Mouse (Mus musculus): ENCODE results near the gene Selenos.

The Selenos gene

GRCm38 (mm10) chr7:66080231-66080613 lies 773 bp downstream of the Selenos start:
- in situ Hi-C loops (cut with MboI; ENCODE audit: unreplicated experiment in 2 of 2): loop anchor here (25.0 kb wide), 3 partner anchors 943 to 1557 kb away; partner anchors contain the start of genes Lrrc28 (in 1 of the 2) and Ttc23 (in 1 of the 2)

- in situ Hi-C loops (cut with MboI; ENCODE audit: unreplicated experiment in 2 of 2): loop anchor here (25.0 kb wide), 3 partner anchors 946 to 1554 kb away; partner anchors contain the start of genes Lrrc28 (in 1 of the 2) and Ttc23 (in 1 of the 2)
These were observed 4.3 kb downstream of the Selenos start for GRCm38 (mm10) chr7:66083757-66084156.

GRCm38 (mm10) chr7:66084546-66084945 lies 5.1 kb downstream of the Selenos start:
- in situ Hi-C loops (cut with MboI; ENCODE audit: unreplicated experiment in 2 of 2): loop anchor here (25.0 kb wide), 3 partner anchors 947 to 1553 kb away; partner anchors contain the start of genes Lrrc28 (in 1 of the 2) and Ttc23 (in 1 of the 2)

- in situ Hi-C loops (cut with MboI; ENCODE audit: unreplicated experiment in 2 of 2): loop anchor here (25.0 kb wide), 3 partner anchors 950 to 1550 kb away; partner anchors contain the start of genes Lrrc28 (in 1 of the 2) and Ttc23 (in 1 of the 2)
These were observed 8.2 kb downstream of the Selenos start for GRCm38 (mm10) chr7:66087652-66088051.

GRCm38 (mm10) chr7:66088077-66088476 lies 8.6 kb downstream of the Selenos start:
- in situ Hi-C loops (cut with MboI; ENCODE audit: unreplicated experiment in 2 of 2): loop anchor here (25.0 kb wide), 3 partner anchors 951 to 1549 kb away; partner anchors contain the start of genes Lrrc28 (in 1 of the 2) and Ttc23 (in 1 of the 2)

GRCm38 (mm10) chr7:66090676-66091190 lies 11.3 kb downstream of the Selenos start:
- in situ Hi-C loops (cut with MboI; ENCODE audit: unreplicated experiment in 2 of 2): loop anchor here (10.0 to 25.0 kb wide), 5 partner anchors 584 to 1547 kb away; partner anchors contain the start of genes Lrrc28 (in 1 of the 2) and Ttc23 (in 1 of the 2)

GRCm38 (mm10) chr7:66091553-66091952 lies 12.1 kb downstream of the Selenos start:
- in situ Hi-C loops (cut with MboI; ENCODE audit: unreplicated experiment in 2 of 2): loop anchor here (10.0 to 25.0 kb wide), 5 partner anchors 583 to 1546 kb away; partner anchors contain the start of genes Lrrc28 (in 1 of the 2) and Ttc23 (in 1 of the 2)

GRCm38 (mm10) chr7:66092656-66093055 lies 13.2 kb downstream of the Selenos start:
- in situ Hi-C loops (cut with MboI; ENCODE audit: unreplicated experiment in 2 of 2): loop anchor here (10.0 to 25.0 kb wide), 5 partner anchors 582 to 1545 kb away; partner anchors contain the start of genes Lrrc28 (in 1 of the 2) and Ttc23 (in 1 of the 2)

GRCm38 (mm10) chr7:66094141-66094540 lies 14.7 kb downstream of the Selenos start:
- in situ Hi-C loops (cut with MboI; ENCODE audit: unreplicated experiment in 2 of 2): loop anchor here (10.0 to 25.0 kb wide), 5 partner anchors 581 to 1543 kb away; partner anchors contain the start of genes Lrrc28 (in 1 of the 2) and Ttc23 (in 1 of the 2)

- in situ Hi-C loops (cut with MboI; ENCODE audit: unreplicated experiment in 2 of 2): loop anchor here (5.0 to 25.0 kb wide), 7 partner anchors 288 to 1538 kb away; partner anchors contain the start of genes Lrrc28 (in 1 of the 2), Lrrk1 (in 1 of the 2) and Ttc23 (in 1 of the 2)
These were observed 19.4 kb downstream of the Selenos start for GRCm38 (mm10) chr7:66098803-66099202.

GRCm38 (mm10) chr7:66101866-66102265 lies 22.4 kb downstream of the Selenos start:
- in situ Hi-C loops (cut with MboI; ENCODE audit: unreplicated experiment in 2 of 2): loop anchor here (5.0 to 10.0 kb wide), 3 partner anchors 200 to 553 kb away; no protein-coding TSS in a partner anchor

- in situ Hi-C loops (cut with MboI; ENCODE audit: unreplicated experiment in 2 of 2): loop anchor here (5.0 to 10.0 kb wide), 3 partner anchors 198 to 550 kb away; no protein-coding TSS in a partner anchor
These were observed 25.1 kb downstream of the Selenos start for GRCm38 (mm10) chr7:66104531-66104930.

GRCm38 (mm10) chr7:66105771-66106170 lies 26.3 kb downstream of the Selenos start:
- in situ Hi-C loops (cut with MboI; ENCODE audit: unreplicated experiment in 2 of 2): loop anchor here in 1 of 2 experiments (5.0 to 10.0 kb wide), 2 partner anchors 147 to 549 kb away; no protein-coding TSS in a partner anchor

- in situ Hi-C loops (cut with MboI; ENCODE audit: unreplicated experiment in 2 of 2): loop anchor here in 1 of 2 experiments (5.0 to 10.0 kb wide), 2 partner anchors 146 to 548 kb away; no protein-coding TSS in a partner anchor
These were observed 27.2 kb downstream of the Selenos start for GRCm38 (mm10) chr7:66106581-66107056.

GRCm38 (mm10) chr7:66107206-66107605 lies 27.8 kb downstream of the Selenos start:
- in situ Hi-C loops (cut with MboI; ENCODE audit: unreplicated experiment in 2 of 2): loop anchor here in 1 of 2 experiments (5.0 to 10.0 kb wide), 2 partner anchors 145 to 548 kb away; no protein-coding TSS in a partner anchor

GRCm38 (mm10) chr7:66107930-66108329 lies 28.5 kb downstream of the Selenos start:
- in situ Hi-C loops (cut with MboI; ENCODE audit: unreplicated experiment in 2 of 2): loop anchor here in 1 of 2 experiments (5.0 to 10.0 kb wide), 2 partner anchors 144 to 547 kb away; no protein-coding TSS in a partner anchor

- in situ Hi-C loops (cut with MboI; ENCODE audit: unreplicated experiment in 2 of 2): loop anchor here in 1 of 2 experiments (5.0 to 10.0 kb wide), 2 partner anchors 143 to 546 kb away; no protein-coding TSS in a partner anchor
These were observed 29.8 kb downstream of the Selenos start, which contains the start of gene Chsy1 for GRCm38 (mm10) chr7:66108961-66109854. Gene Chsy1 (plus strand): TSS chr7:66109515.

GRCm38 (mm10) chr7:66109855-66110635 lies 30.6 kb downstream of the Selenos start:
- in situ Hi-C loops (cut with MboI; ENCODE audit: unreplicated experiment in 2 of 2): loop anchor here (5.0 to 10.0 kb wide), 4 partner anchors 87 to 545 kb away; no protein-coding TSS in a partner anchor
